Mouse (Mus musculus): ENCODE results near the gene Rnf26.

The Rnf26 gene

DNA sequence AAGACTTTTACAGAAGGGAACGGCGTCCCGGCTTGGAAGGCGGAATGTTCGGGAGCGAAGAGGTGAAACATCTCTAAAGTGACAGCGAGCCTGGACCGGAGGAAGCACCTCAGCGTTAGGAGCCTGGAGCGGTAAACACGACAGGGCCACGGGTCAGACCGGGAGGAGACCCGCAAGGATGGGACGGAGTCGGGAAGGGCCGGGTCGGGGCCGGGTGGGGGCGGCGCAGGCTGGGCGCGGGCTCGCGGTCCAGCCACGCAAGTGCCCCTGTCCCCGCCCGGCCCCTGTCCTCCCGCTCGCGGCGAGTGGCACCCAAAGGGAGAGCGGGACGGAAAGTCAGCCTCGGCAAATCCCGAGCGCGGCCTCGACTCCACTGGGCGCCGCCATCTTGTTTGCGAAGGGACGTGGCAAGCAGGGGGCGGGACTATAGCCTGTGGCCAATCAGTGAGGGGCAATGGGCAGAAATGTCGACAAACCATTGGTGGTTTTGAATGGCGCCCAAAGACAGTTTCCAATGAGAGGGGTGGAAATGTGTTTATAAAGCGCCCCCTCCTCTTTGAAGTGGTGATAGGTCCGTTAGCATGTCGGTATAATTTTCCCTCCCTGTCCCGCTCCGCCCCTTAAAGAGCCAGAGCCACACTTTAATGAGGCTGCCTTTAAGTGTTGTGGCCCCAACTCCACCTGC, at the start of gene Rnf26, which contains the start of gene Gm49380:
Gene Rnf26 (minus strand): TSS at position 413 of the 685 bp plus-strand sequence.
Gene Gm49380 (minus strand): TSS at position 396 of the 685 bp plus-strand sequence.
- peak; percentile 97 for DNase-seq

GRCm38 (mm10) chr9:44159886-44160285, 46.6 kb upstream of the Rnf26 start:
- DNase-seq = no peak

DNA sequence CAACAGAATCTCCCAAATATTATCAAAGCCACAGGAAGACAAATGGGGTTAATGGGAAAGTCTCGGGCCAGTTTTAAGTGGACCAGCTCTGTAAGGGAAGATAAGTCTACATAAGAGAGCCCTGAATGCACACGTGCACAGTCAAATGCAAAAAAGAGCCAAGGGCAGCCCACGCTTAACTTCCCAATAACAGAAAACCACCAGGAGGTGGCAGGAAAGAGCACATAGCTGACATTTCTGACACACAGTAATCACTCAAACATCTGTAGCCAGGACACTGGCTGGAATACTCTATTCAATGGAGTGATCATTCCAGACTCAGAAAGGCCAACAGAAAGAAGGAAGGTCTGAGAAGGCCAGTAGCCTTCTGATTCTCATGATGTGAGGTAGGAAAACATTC, 34.0 kb upstream of the Rnf26 start:
- no peak for DNase-seq

DNA sequence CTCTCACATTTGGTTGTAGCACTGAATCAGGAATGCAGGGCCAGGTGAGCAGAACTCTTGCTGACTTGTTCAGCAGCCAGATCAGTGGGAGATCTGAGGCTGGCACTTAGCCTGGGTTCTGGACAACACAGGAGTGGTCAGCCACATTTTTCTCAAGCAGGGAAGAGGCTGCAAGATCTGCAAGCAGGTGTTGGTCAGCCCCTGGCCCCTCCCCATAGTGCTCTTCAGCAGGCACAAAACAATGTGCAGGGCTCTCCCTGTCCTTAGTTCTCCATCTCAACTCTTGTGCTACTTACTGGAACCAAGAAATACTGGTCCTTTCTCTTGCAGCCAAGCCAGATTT, 31.4 kb upstream of the Rnf26 start:
- no peak for DNase-seq

DNA sequence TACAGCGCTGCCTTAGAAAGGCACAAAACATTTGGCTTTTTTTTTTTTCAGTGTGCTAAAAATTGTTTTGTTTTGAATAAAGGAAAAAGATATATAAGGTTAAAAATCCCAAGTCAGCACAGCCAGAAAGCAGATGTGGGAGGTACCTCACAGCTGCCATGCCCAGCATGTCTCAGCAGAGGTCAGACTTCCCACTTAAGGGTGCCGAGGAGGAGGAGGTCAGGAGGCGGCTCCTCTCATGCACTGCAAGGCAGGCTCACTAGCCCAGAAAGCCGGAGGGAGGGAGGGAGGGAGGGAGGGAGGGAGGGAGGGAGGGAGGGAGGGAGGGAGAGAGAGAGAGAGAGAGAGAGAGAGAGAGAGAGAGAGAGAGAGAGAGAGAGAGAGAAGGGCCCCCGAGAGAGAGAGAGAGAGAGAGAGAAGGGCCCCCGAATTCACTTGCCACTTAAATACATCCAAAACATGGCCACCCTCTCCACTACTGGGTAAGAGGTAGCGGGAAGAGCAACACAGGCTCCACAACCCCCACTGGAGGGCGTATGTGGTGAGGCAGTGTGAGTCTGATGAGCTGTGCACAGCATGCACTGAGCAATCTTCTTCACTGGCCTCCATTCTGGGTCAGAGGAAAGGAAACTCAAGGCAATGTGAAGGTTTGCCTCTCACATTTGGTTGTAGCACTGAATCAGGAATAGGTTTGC, 30.9 kb upstream of the Rnf26 start:
- DNase-seq = peak; percentile 66

GRCm38 (mm10) chr9:44143421-44143820, 30.1 kb upstream of the Rnf26 start:
- DNase-seq = no peak

DNA sequence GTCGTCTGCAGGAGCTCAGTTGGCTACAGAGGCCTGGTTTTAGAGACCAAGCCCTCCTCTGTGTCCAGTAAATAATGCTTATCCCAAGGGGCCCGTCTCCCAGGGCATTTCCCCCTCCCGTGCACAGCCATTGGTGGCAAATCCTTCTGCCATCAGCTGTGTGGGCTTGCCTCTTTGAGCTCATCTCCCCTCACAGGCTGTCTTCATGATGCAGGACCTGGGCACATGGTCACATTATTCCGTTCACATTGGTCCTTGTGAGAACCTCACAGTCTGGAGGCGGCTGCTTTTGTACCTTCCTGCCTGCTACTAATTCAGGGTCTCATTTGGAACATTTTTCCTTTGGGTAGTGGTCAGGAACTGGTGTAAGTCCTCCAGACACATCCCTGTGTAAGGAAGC, 28.6 kb upstream of the Rnf26 start:
- no peak for DNase-seq

DNA sequence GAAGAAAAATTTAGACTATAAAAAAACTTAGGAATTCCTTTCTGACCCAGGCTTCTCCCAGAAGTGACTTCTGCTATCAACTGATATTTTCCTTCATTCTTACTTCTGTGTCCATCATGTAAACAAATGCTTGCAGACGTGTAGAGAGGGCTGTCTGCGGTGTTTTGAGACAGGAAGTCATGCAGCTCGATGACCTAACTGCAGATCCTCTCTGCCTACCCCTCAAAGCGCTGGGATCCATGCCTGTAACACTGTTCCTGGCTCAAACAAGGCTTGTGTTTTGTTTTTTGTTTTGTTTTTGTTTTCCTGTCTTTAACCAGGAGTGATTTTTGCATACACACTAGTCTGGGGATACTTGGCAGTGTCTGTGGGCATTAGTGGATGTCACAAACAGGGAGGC, 24.5 kb upstream of the Rnf26 start:
- no peak for DNase-seq

GRCm38 (mm10) chr9:44135731-44136411, 22.6 kb upstream of the Rnf26 start:
- DNase-seq = no peak

- DNase-seq = peak; percentile 78
Measured at GRCm38 (mm10) chr9:44134851-44135730, 21.8 kb upstream of the Rnf26 start.

DNA sequence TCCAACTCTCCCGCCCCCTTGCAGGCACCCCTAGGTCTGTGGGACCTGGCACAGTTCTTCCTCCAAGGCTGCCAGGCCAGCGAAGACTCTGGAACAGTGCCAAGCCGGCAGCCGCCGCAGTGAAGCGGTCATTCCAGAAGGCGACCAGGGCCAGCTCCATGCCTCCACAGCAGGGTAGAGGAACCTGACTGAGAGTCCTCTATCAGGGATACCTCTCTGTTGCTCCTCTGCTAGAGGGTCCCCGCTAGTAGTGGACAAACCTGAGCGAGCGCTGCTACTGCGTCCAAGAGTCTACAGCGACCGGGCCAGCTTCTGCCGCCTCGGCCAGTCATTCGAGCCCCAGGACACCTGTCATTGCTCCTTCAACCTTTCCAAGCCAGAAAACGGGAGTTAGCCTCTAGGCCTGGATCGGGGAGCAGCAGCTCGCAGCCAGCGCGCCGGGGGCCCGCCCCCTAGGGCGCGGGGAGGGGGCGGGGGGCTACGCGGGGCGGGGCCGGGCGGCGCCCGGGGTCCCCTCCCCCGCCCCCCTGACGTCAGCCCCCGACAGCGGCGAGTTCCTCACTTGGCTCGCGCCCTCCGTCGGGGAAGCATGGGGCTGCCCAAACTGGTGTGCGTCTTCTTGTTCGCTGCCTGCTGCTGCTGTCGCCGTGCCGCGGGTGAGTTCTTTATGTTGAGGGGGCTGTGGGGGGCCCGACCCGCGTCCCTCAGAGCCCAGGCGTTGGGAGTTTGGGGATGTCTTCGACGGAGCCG, 21.0 kb upstream of the Rnf26 start, which contains the start of gene Mcam:
Gene Mcam (plus strand): TSS at position 369 of the 750 bp plus-strand sequence.
- peak; percentile 86 for DNase-seq

DNA sequence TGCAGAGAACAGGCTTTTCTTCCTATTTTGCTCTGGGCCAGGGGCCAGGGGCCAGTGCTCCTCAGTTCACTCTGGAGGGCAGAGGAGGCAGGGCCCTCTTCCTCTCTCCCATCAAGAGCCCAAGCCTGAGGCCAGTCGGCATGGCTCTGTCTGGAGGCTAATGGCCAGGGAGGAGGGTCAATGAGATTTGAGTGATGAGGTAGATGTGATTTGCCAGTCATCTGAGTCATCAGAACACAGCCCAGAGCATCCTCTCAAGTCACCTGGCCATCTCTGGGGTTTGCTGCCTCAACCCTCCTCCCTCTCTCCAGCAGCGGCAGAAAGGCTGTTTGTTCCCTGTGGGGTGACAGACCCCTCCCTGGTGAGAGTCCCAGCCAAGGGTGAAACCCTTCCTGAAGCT, 20.0 kb upstream of the Rnf26 start:
- DNase-seq = no peak

GRCm38 (mm10) chr9:44132200-44132599, 18.9 kb upstream of the Rnf26 start:
- DNase-seq = no peak

DNA sequence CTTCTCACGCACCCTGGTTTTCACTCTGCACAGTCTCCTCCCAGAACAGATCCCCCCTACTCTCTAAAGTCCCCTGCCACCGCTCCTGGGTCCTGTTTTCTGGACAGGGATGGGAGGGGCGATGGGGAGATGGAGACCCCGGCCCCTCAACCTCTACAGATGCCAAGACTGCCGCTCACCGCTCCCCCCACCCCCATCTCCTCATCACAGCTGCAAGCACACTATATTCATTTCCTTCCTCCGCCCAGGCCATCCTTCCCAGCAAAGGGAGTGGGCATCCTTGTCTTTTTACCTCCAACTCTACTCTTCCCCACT, 17.9 kb upstream of the Rnf26 start:
- no peak for DNase-seq

DNA sequence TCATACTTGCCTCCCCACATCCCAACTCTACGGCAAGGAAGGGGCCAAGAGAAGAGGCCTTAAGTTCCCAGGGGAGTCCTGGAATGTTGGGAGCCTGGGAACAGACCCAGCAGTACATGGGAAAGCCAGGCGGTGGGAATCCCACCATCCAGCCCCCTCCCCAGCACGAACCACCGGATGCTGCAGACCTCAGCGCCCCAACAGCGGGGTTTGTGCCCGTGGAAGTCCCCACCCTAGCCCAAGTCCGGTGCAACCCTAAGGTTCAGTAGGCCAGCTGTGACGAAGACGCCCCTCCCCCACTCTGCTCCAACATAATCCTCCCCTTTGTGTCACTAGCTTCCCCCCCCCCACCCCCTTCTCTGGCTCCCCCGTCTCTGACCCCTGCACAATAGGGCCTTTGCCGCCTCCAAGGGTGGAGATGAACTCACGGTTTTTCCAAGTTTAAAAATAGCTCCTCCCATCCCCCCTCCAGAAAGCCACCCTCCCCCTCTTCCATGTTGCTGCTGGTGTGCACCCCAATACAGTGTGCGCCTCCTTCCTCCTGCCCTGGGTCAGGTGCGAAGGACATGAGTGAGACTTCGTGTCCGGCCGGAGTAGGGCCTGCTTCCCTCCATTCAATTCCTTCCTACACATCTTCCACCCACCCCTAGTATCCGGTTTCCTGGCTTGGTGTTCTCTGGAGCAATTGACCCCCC, 17.4 kb upstream of the Rnf26 start:
- DNase-seq = peak; percentile 77

- DNase-seq = peak; percentile 91
Measured at GRCm38 (mm10) chr9:44130034-44130433, 16.7 kb upstream of the Rnf26 start.

GRCm38 (mm10) chr9:44129633-44130032, 16.3 kb upstream of the Rnf26 start:
- no peak for DNase-seq

- peak; percentile 54 for DNase-seq
Measured at GRCm38 (mm10) chr9:44127351-44127801, 14.1 kb upstream of the Rnf26 start.

GRCm38 (mm10) chr9:44126746-44127145, 13.4 kb upstream of the Rnf26 start:
- no peak for DNase-seq

GRCm38 (mm10) chr9:44125546-44126428, 12.5 kb upstream of the Rnf26 start:
- peak; percentile 93 for DNase-seq

All from kidney, postnatal 14 days (tissue).